Mouse (Mus musculus) G1E (cell line): Measurements from ENCODE around the gene Vipas39.

Source experiments
- CTCF ChIP-seq: IDR thresholded peaks from 2 replicates; pipeline ENCODE4 v1.5.1; 2012; ENCODE audit warnings: low read depth, low read length, inconsistent platforms, mixed read lengths
- GATA1 ChIP-seq: IDR thresholded peaks from 2 replicates; pipeline ENCODE4 v1.6.1; 2012; ENCODE audit warnings: borderline replicate concordance, low read length, inconsistent platforms, mixed read lengths

GRCm38 (mm10) chr12:87230379-87230895 lies 35.6 kb downstream of the Vipas39 start:
- TF ChIP-seq CTCF = no peak
- no peak for TF ChIP-seq GATA1
